Mouse (Mus musculus) cerebellum, adult 9-10 months (tissue): ENCODE data around the gene Mdm2.

Experiments used
- DNase-seq: peaks from one replicate; pipeline ENCODE4 v3.0.0; 2022

Mdm2 gene

DNA sequence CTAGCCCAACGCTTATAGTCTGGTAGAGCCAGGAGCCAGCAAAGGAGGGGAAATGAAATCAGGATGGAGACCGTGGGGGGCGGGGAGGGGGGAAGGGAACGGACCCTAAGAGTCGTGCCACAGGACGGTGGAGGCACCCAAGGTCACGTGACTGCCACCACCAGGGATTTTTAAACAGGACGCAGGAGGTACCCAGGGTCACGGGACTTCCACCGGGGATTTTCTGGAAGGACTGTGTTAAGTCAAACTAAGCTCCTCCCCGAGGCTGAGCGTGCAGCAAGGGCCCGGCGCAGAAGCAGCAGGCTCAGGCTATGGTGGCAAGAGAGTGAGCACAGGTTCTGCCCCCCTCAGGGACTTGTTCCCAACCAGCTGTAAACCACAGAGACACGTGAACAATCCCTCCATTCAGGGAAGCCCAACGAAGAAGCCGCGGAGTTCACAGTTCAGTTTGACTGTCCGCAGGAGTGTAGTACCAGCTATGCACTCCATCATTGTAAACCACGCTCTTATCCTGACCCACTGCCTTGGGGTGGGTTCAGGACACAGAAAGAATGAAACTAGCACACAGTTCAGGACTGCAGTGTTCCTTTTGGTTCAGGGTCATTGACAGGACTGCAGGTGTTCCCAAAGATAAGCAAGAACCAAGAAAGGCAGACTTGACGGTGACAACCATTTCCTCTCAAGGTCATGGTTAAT, 70.5 kb downstream of the Mdm2 start:
- no peak for DNase-seq

DNA sequence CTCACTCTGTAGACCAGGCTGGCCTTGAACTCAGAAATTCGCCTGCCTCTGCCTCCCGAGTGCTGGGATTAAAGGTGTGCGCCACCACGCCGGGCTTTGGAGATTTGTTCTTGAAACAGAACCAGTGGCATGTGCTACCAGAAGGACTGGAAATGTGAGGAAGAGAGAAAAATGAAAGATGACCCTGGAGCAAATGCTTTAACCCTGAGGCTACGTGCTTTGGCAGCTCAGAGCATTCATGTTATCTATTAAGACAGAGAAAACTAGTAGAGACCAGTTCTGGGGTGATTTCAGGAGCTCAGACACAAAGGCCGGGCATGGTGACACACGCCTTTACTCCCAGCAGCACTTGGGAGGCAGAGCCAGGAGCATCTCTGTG, 71.3 kb downstream of the Mdm2 start:
- no peak for DNase-seq
